Mouse (Mus musculus) midbrain, embryonic 12.5 days (tissue): ENCODE data around the gene Tfap2e. TPM values are rescaled to one million over a fixed set of nuclear protein-coding genes. Genes with fewer than 3 reads are reported as not detected.

ENCODE experiments used
- ATAC-seq: fragments of 200-750 bp; cut with Nextera tagmentation; 2 replicates; pipeline ENCODE4 v1.8.0; 2017; ENCODE audit warnings: low read depth, moderate TSS enrichment, moderate library complexity; ENCODE audit not compliant: low FRiP score
- H3K27ac ChIP-seq: fragments of 300-500 bp; sonication (generic); replicated peaks from 2 replicates; pipeline ENCODE4 v1.5.1; 2016; ENCODE audit warnings: mild to moderate bottlenecking
- H3K27me3 ChIP-seq: fragments of 300-500 bp; sonication (generic); 2 replicates; pipeline ENCODE4 v1.6.1; 2016; ENCODE audit warnings: mild to moderate bottlenecking
- H3K36me3 ChIP-seq: fragments of 300-500 bp; sonication (generic); 2 replicates; pipeline ENCODE4 v1.6.1; 2016
- H3K4me1 ChIP-seq: fragments of 300-500 bp; sonication (generic); 2 replicates; pipeline ENCODE4 v1.6.1; 2016
- H3K4me2 ChIP-seq: fragments of 300-500 bp; sonication (generic); replicated peaks from 2 replicates; pipeline ENCODE4 v1.6.1; 2016; ENCODE audit warnings: mild to moderate bottlenecking, moderate library complexity
- H3K4me3 ChIP-seq: fragments of 300-500 bp; sonication (generic); 2 replicates; pipeline ENCODE4 v1.5.1; 2016; ENCODE audit warnings: mild to moderate bottlenecking
- H3K9ac ChIP-seq: fragments of 300-500 bp; sonication (generic); replicated peaks from 2 replicates; pipeline ENCODE4 v1.6.1; 2016; ENCODE audit warnings: mild to moderate bottlenecking, moderate library complexity
- H3K9me3 ChIP-seq: fragments of 300-500 bp; sonication (generic); 2 replicates; pipeline ENCODE4 v1.6.1; 2016; ENCODE audit warnings: mild to moderate bottlenecking
- WGBS: fragments of 180-500 bp; shearing (Covaris S2); methylation state at CpG from one replicate; pipeline ENCODE4 v1.1.7; 2016; 5-methylcytosine and 5-hydroxymethylcytosine counted together
- polyA plus RNA-seq: library from polyadenylated mRNA; unstranded; fragments of >200 nt; fragmentation: Nextera tagmentation; extraction: Ambion mirVana; gene quantifications from 2 replicates; pipeline ENCODE4 v1.2.1, GENCODE M21; 2016

Tfap2e gene
- polyA plus RNA-seq, 1 experiment from 2014 or later = 2.2 TPM

- no peak for ATAC-seq
Observed at GRCm38 (mm10) chr4:126762586-126763359, 26.7 kb upstream of the Tfap2e start.

GRCm38 (mm10) chr4:126759435-126759834 lies 23.4 kb upstream of the Tfap2e start:
- peaks cover 26% of the 10 kb centered on the region for H3K36me3 ChIP-seq
- H3K27ac ChIP-seq = no peak overlapping the region
- H3K4me3 ChIP-seq = no peak overlapping the region
- 78% methylated on average over 2 of the region's 2 CpGs for WGBS
- H3K4me2 ChIP-seq = no peak overlapping the region
- no peak for ATAC-seq
- H3K9ac ChIP-seq = no peak overlapping the region
- no peaks in the 10 kb centered on the region for H3K9me3 ChIP-seq
- 0 out of 2 replicates have a peak, but pooled peaks cover 7% of the 10 kb centered on the region for H3K27me3 ChIP-seq
- peaks cover 19% of the 10 kb centered on the region for H3K4me1 ChIP-seq

More at GRCm38 (mm10) chr4:126762586-126763359, 26.7 kb upstream of the Tfap2e start:
- 54% methylated on average over 11 of the region's 11 CpGs for WGBS
- no peaks in the 10 kb centered on the region for H3K27me3 ChIP-seq
- no peak overlapping the region for H3K9ac ChIP-seq
- peaks cover 18% of the 10 kb centered on the region for H3K36me3 ChIP-seq
- H3K27ac ChIP-seq = no peak overlapping the region
- no peak overlapping the region for H3K4me3 ChIP-seq
- no peaks in the 10 kb centered on the region for H3K9me3 ChIP-seq
- peaks cover 10% of the 10 kb centered on the region; the same call in 1 of the 2 replicates for H3K4me1 ChIP-seq
- H3K4me2 ChIP-seq = no peak overlapping the region

GRCm38 (mm10) chr4:126758299-126758698 lies 22.3 kb upstream of the Tfap2e start:
- H3K9ac ChIP-seq = no peak overlapping the region
- no peak for ATAC-seq
- H3K27me3 ChIP-seq = 0 out of 2 replicates have a peak, but pooled peaks cover 7% of the 10 kb centered on the region
- H3K4me3 ChIP-seq = no peak overlapping the region
- no peak overlapping the region for H3K4me2 ChIP-seq
- H3K36me3 ChIP-seq = peaks cover 26% of the 10 kb centered on the region
- H3K27ac ChIP-seq = no peak overlapping the region
- H3K4me1 ChIP-seq = peaks cover 22% of the 10 kb centered on the region
- 86% methylated on average over 5 of the region's 5 CpGs for WGBS
- H3K9me3 ChIP-seq = no peaks in the 10 kb centered on the region

- ATAC-seq = no peak
- H3K4me2 ChIP-seq = no peak overlapping the region
- 0 out of 2 replicates have a peak, but pooled peaks cover 7% of the 10 kb centered on the region for H3K27me3 ChIP-seq
- H3K27ac ChIP-seq = no peak overlapping the region
- H3K4me1 ChIP-seq = peaks cover 21% of the 10 kb centered on the region
- WGBS = 94% methylated on average over 4 of the region's 4 CpGs
- no peak overlapping the region for H3K4me3 ChIP-seq
- H3K36me3 ChIP-seq = peaks cover 26% of the 10 kb centered on the region
- no peaks in the 10 kb centered on the region for H3K9me3 ChIP-seq
- H3K9ac ChIP-seq = no peak overlapping the region
Observed at GRCm38 (mm10) chr4:126756766-126757165, 20.7 kb upstream of the Tfap2e start.

GRCm38 (mm10) chr4:126754736-126755374 lies 18.8 kb upstream of the Tfap2e start:
- WGBS = 47% methylated on average over 12 of the region's 12 CpGs
- Histone ChIP-seq H3K27me3 (0 out of 2 replicates have a peak, but pooled peaks cover 7% of the 10 kb centered on the region), H3K4me3 (peak overlapping the region; percentile 87), H3K9me3 (no peaks in the 10 kb centered on the region), H3K4me2 (peak overlapping the region; percentile 98), H3K4me1 (peaks cover 40% of the 10 kb centered on the region), H3K9ac (0 out of 2 replicates have a peak overlapping the region, but pooled peaks have one; percentile 92), H3K27ac (no peak overlapping the region), H3K36me3 (peaks cover 23% of the 10 kb centered on the region)
- ATAC-seq = no peak

GRCm38 (mm10) chr4:126754231-126754611 lies 18.2 kb upstream of the Tfap2e start:
- H3K4me2 ChIP-seq = peak overlapping the region; percentile 98
- ATAC-seq = no peak
- peak overlapping the region; percentile 87 for H3K4me3 ChIP-seq
- no peaks in the 10 kb centered on the region for H3K9me3 ChIP-seq
- 0 out of 2 replicates have a peak, but pooled peaks cover 7% of the 10 kb centered on the region for H3K27me3 ChIP-seq
- H3K4me1 ChIP-seq = peaks cover 46% of the 10 kb centered on the region
- under 1% methylated on average over 12 of the region's 12 CpGs for WGBS
- peaks cover 22% of the 10 kb centered on the region for H3K36me3 ChIP-seq
- H3K27ac ChIP-seq = peak overlapping the region; percentile 94
- H3K9ac ChIP-seq = peak overlapping the region; percentile 92

- peak within 1 kb of the TSS; percentile 87 for H3K4me3 ChIP-seq
- peak within 1 kb of the TSS; percentile 94 for H3K27ac ChIP-seq
- peak; percentile 97 for ATAC-seq
- peaks cover 29% of the 10 kb centered on the region for H3K36me3 ChIP-seq
- 0 out of 2 replicates have a peak, but pooled peaks cover 7% of the 10 kb centered on the region for H3K27me3 ChIP-seq
- no peaks in the 10 kb centered on the region for H3K9me3 ChIP-seq
- peak within 1 kb of the TSS; percentile 92 for H3K9ac ChIP-seq
- peaks cover 53% of the 10 kb centered on the region for H3K4me1 ChIP-seq
- under 1% methylated on average over 70 of the region's 71 CpGs for WGBS
- peak within 1 kb of the TSS; percentile 98 for H3K4me2 ChIP-seq
Observed at GRCm38 (mm10) chr4:126753268-126754230, 17.5 kb upstream of the Tfap2e start, which contains the start of the genes Ncdn and AU040320. TSS of gene Ncdn (minus strand) at chr4:126753438. TSS of gene AU040320 (plus strand) at chr4:126753544.

GRCm38 (mm10) chr4:126752608-126753141 lies 16.6 kb upstream of the Tfap2e start:
- Histone ChIP-seq H3K9me3 (no peaks in the 10 kb centered on the region), H3K27ac (peak overlapping the region; percentile 94), H3K36me3 (peaks cover 35% of the 10 kb centered on the region), H3K4me1 (peaks cover 53% of the 10 kb centered on the region), H3K4me2 (peak overlapping the region; percentile 98), H3K4me3 (peak overlapping the region; percentile 87), H3K27me3 (0 out of 2 replicates have a peak, but pooled peaks cover 7% of the 10 kb centered on the region), H3K9ac (peak overlapping the region; percentile 92)
- peak; percentile 10; the same call in 1 of the 2 replicates for ATAC-seq
- WGBS = under 1% methylated on average over 23 of the region's 23 CpGs

GRCm38 (mm10) chr4:126752024-126752607 lies 16.1 kb upstream of the Tfap2e start:
- Histone ChIP-seq H3K4me3 (peak overlapping the region; percentile 87), H3K36me3 (peaks cover 37% of the 10 kb centered on the region), H3K9ac (peak overlapping the region; percentile 92), H3K4me2 (peak overlapping the region; percentile 98), H3K4me1 (peaks cover 53% of the 10 kb centered on the region), H3K27ac (peak overlapping the region; percentile 94), H3K27me3 (0 out of 2 replicates have a peak, but pooled peaks cover 7% of the 10 kb centered on the region), H3K9me3 (no peaks in the 10 kb centered on the region)
- no peak for ATAC-seq
- WGBS = 1% methylated on average over 13 of the region's 13 CpGs

- no peak for ATAC-seq
- H3K4me2 ChIP-seq = peak overlapping the region; percentile 98
- H3K27me3 ChIP-seq = 0 out of 2 replicates have a peak, but pooled peaks cover 8% of the 10 kb centered on the region
- H3K4me1 ChIP-seq = peaks cover 53% of the 10 kb centered on the region
- peaks cover 37% of the 10 kb centered on the region for H3K36me3 ChIP-seq
- no peak overlapping the region for H3K27ac ChIP-seq
- no peaks in the 10 kb centered on the region for H3K9me3 ChIP-seq
- peak overlapping the region; percentile 87 for H3K4me3 ChIP-seq
- WGBS = 48% methylated on average over 10 of the region's 10 CpGs
- peak overlapping the region; percentile 92 for H3K9ac ChIP-seq
Observed at GRCm38 (mm10) chr4:126751556-126752023, 15.6 kb upstream of the Tfap2e start.
